Mouse (Mus musculus): ENCODE results near the gene Vmn1r218.
"Not testable (repeated sequence)": the region's sequence is repeated elsewhere in the genome, so short reads cannot be mapped to it uniquely, and the experiment has no call there.

Gene Vmn1r218

DNA sequence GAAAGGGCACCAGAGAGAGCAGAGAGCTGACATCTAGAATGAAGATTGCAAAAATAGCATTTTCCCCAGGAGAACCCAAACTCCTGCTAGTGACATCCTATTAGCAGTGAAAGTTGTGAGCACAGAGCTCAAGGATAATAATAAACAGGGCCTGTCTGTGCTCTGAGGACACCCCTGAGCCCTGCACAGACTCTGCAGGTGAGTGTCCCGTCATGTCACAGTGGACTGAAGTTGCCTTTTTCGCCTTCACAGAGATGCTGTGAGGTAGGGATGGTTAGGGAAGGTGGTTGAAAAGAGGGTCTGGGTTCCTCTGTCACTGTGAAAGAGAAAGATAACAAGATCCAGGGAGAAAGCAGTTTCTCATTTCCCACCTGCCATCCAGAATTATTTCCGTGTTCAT, at the start of gene Vmn1r218:
Gene Vmn1r218, plus strand, starts transcription at position 57 of the 400 bp plus-strand sequence.
- DNase-seq: no peak

DNA sequence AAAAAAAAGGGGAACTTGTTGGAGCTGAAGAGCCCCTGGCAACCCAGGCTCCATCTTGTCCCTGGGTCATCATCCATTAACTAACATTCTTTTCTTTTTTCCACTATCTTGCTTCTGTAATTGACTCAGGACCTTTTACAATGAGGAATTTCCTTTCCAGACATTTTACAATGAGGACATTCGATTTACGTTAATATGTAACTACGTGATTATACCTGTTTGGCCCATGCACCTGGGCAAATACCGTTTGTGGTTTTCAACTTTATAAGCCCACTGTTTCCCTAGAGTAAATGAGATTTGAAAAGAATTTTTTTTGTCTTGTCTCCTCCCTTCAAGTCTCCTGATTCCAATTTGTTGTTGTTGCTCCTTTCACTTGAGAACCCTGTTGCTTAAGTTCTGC, 38.6 kb upstream of the Vmn1r218 start:
- no peak for DNase-seq

DNA sequence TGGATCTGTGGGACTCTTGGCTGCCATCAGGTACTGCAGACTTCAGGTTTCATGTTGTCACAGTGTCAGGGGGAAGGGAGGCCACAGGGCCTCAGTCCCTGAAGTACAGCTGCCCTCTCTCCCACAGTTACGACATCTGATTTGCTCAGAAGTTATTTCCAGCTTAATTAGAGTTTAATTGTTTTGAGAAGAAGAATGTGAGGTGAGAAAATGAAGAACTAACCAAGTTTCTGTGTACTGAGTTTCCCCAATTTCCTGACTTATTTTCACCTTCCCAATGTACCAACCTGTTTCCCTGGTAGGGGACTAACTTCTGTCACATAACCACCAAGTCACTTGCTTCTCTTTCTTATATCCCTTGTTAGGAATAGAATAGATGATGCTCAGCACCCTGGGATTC, 14.8 kb upstream of the Vmn1r218 start, which contains the start of gene Vmn1r217:
Gene Vmn1r217, minus strand, starts transcription at position 101 of the 400 bp plus-strand sequence.
- DNase-seq: not testable (repeated sequence)

DNA sequence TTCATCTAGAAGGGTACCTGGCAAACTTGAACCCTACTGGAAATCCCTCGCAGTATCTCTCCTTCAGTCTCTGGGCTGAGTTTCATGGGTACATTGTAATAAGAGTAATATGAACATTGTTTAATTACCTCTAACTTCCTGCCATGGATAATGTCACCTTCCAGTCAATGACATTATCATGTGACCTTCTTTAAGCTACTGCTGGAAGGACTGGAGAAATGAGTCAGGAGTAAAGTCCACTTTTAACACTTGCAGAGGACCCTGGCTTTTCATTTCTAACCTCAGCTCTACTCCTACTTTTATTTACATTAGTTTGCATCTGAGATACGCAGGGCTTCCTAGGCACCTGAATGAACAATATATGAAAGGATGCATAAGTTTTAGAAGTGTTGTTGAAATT, 12.3 kb upstream of the Vmn1r218 start:
- DNase-seq: no peak

DNA sequence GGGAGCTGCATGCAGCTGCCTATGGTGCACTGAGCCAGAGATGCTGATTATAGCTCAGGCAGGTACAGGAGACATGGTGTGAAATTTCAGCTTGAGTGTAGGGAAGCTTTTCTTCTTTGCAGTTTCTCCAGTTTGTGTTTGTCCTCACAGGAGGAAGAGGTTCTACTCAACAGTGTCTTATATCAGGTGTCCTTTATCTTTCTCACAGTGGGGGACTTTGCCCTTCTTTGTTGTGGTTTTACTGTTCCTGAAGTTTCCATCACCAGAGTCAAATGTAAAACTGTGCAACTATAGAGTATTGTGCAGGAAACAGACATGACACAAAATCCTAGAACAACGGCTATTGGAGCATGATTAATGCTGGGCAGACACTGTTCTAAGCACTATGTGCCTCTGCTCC, 546 bp downstream of the Vmn1r218 start:
- no peak for DNase-seq

DNA sequence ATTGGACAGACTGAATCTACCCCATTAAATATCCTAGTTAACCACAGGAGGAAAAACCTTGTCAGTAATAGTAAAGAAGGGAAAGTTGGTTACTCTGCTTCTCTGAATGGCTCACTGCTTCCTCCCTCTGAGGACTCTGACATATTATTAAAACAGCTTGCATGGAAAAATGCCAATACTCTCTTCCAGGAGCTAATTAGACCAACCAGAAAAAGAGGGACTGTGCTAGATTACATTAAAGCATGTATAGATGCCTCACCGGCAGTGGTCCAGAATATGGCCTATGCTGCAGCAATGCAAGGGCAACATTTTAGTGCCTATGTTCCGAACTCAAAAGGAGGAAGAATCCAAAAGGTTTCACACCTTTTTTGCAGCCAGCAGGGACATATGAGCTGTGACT, 5.9 kb downstream of the Vmn1r218 start:
- DNase-seq: no peak

DNA sequence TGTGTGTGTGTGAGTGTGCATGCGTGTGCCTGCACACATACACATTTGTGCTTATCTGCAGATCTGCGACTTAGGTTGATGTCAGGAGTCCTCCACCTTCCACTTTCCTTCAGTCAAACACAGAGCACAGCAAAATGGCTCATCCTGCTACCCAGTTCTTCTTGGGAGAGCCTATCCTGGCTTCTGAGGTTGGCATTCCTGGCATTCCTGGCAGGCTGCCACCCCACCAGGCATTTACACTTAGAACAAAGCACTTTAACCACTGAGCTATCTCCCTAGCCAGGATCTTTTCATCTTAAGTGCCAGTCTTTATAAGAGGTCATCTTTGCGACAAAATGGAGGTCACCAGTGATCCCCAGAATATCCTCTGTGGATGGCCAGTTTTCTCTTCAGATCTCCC, 24.9 kb downstream of the Vmn1r218 start:
- peak; percentile 15 for DNase-seq

DNA sequence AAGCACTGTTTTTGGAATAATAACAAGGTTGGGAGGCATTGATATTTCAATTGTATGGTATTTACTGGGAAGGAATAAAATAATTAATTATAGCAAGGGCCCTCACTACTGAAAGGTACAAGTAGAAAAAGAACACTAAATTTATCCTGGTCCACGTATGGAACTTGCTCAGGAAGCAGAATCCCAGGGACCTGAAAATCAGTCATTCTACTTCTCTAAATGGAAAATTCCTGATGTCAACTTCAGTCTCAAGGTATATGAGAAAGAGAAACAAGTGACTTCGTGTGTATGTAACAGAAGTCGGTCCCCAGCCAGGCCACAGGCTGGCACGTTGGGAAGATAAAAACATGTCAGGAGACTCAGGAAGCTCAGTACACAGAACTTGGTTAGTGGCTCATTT, 26.1 kb downstream of the Vmn1r218 start, which contains the start of gene Vmn1r219:
Gene Vmn1r219, plus strand, starts transcription at position 301 of the 400 bp plus-strand sequence.
- DNase-seq: no peak

DNA sequence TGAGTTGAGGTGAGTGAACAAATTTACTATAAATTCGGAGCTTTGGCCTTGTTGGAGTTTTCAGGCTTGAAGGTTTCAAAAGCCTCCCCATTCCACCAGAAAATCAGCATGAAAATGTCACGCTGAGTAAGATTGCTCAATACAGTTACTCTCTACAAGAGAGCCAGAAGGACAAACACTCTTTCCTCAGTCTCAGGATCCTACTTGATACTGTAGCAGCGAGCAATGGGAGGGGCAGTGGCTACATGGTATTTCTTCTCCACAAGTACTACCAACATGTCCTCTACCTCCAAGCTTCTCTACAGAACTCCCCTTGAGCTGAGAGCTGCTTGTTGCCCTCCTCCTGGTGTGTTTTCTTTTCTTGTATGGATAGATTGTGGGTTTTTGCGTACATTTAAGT, 33.5 kb downstream of the Vmn1r218 start:
- DNase-seq: not testable (repeated sequence)

DNA sequence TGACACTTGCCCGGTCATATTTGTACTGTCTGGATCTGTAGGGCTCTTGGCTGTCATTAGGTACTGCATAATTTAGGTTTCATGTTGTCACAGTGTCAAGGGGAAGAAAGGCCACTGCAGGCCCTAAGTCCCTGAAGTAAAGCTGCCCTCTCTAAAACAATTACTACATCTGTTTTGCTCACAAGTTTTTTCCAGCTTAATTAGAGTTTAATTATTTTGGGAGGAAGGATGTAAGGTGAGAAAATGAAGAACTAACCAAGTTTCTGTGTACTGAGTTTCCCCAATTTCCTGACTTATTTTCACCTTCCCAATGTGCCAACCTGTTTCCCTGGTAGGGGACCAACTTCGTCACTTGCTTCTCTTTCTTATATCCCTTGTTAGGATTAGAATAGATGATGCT, 54.9 kb downstream of the Vmn1r218 start, which contains the start of gene Vmn1r220:
Gene Vmn1r220, minus strand, starts transcription at position 101 of the 400 bp plus-strand sequence.
- DNase-seq: no peak
